Mouse (Mus musculus) lung, adult 18-20 months (tissue): Measurements from ENCODE around the gene Bahcc1.

ENCODE experiments used
- DNase-seq, 2 experiments: peaks; one replicate each; pipeline ENCODE4 v3.0.0; 2022; ENCODE audit warnings: mixed read lengths in 2 of 2

Gene Bahcc1

DNA sequence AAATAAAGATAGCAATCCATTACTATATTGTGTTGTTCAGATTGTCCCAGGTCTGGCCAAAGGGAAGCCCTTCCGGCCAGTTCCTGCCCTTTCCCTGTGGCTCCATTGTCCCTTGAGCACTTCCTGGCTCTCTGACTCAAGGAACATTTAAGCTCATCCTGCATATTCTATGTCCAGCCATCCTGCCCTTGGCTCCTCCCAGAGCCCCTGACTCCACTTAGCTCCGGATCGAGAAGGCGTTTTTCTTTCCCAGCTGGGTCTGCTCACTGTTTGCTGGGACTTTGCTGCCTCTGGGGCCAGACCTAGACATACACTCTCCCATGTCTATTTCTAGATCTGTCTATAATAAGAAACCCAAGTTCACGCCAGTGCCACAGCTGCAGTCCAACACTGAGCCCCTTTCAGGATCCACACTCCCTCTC, 26.1 kb upstream of the Bahcc1 start:
- DNase-seq: peak; percentile 33 to 61

DNA sequence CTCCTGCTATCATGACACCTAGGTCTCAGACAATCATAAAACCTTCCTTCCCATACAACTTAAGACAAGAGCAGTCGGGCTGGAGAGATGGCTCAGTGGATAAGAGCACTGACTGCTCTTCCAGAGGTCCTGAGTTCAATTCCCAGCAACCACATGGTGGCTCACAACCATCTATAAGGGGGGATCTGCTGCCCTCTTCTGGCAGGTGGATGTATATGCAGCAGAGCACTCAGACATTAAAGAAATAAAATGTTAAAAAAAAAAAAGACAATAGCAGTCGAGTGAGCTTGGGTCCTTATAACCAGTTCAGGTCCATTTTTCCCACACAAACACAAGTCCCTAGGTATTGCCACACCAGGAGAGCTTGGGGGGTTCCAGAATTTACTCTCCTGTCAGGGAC, 23.9 kb upstream of the Bahcc1 start:
- peak in 1 of 2 experiments; percentile 23 for DNase-seq

GRCm38 (mm10) chr11:120209462-120209861, 23.3 kb upstream of the Bahcc1 start:
- no peak for DNase-seq

GRCm38 (mm10) chr11:120215726-120216241, 17.0 kb upstream of the Bahcc1 start:
- peak in 1 of 2 experiments; percentile 50 for DNase-seq

DNA sequence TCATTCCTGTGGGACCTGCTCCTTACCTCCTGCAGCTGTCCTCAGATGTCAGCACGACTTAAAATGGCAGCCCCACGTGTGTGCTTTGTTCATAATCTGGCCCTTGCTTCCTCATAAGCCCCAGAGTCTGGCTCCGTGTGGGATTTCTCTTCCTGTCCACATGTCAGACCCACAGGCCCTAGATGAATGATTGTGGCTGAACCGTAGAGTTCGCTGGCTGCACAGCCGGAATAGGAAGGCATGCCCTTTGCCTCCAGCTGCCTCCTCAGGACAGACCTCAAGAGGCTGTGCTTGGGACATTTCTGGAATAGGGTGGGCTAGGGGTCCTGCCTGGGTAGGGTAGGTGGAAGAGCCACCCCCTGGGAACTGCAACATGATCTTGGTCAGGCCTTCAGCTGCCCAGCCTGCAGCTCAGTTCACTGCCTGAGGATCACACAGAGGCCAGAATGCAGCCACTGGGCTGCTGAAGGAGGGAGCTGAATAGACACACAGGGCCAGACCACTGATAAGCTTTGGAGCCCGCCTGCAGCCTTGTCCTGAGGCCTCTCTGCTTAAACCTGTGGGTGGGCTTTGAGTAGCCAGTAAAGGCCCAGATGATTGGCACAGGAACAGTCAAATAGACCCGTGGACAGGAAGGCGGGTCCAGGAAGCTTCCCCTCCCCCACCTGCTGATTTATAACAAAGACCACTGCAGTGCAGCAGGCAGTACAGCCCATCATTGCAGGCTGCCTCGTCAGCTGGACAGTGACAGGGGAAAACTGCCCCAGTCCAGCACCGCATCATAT, 16.0 kb upstream of the Bahcc1 start:
- DNase-seq: no peak

DNA sequence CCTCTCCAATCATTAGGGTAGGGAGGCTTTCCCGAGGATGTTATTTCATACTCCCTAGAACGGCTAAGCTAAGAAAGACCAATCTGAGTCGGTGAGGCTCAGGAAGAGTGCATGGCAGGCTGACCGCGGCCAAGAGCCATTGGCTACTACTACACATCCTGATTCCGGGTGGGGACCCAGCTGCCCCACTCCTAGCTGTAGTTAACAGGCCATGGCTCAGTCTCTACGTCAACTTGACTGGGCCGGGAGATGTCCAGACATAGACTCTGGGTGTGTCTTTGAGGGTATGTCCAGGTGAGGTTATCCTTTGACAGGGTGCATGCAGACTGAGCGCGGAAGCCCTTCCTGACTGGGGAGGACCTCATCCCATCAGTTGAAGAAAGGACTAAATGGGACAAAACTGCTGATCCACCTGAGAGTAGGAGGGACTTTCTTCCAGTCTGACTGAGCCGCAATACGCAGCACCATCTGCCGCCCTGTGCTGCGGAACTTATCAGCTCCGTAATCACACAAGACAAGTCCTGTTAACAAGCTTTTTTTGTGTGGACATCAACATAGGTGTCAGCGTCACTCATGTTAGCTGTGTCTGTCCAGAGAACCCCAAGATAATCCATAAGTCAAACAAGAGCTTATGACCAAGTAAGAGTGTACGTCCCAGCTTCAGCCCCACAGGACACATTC, 14.4 kb upstream of the Bahcc1 start:
- no peak for DNase-seq

GRCm38 (mm10) chr11:120218946-120219345, 13.8 kb upstream of the Bahcc1 start:
- DNase-seq: no peak

- peak in 1 of 2 experiments; percentile 71 for DNase-seq
Observed at GRCm38 (mm10) chr11:120219916-120220522, 12.7 kb upstream of the Bahcc1 start.

DNA sequence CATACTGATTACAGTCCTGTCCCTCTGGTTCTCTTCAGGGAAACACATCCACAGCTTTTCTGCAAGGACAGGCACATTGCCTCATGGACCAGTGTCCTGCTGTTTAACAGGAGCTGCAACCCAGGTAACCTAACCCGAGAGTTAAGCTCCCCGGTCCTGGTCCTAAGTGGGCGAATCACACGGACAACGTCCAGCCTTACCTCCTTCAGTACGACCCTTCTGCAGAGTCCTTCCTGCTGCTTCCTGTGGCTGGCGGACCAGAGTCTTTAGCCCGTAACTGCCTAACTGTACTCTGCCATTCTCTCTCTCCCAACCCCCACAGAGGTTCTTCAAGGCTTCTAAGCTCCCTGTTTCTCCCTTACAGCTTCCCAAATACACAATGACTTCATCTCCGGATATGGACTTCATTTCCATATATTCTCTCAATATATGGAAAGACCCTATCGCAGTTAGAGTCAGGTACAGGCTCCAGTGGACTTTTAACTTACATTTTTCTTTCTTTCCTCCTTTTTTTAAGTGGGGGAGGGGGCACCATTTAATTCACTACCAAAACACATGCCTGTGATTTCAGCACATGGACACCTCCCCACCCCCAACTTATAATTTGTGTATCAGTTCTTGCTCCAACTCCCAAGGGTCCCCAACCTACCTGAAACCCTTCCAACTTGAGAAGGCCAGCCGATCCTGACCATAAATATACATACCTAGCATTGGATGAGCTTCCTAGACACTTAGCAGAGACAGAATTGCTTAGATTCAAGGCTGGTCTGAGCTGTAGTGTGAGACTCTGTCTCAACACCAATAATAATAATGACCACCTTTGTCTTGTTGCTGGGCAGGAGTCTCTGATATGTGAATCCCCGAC, 11.6 kb upstream of the Bahcc1 start:
- DNase-seq: no peak

DNA sequence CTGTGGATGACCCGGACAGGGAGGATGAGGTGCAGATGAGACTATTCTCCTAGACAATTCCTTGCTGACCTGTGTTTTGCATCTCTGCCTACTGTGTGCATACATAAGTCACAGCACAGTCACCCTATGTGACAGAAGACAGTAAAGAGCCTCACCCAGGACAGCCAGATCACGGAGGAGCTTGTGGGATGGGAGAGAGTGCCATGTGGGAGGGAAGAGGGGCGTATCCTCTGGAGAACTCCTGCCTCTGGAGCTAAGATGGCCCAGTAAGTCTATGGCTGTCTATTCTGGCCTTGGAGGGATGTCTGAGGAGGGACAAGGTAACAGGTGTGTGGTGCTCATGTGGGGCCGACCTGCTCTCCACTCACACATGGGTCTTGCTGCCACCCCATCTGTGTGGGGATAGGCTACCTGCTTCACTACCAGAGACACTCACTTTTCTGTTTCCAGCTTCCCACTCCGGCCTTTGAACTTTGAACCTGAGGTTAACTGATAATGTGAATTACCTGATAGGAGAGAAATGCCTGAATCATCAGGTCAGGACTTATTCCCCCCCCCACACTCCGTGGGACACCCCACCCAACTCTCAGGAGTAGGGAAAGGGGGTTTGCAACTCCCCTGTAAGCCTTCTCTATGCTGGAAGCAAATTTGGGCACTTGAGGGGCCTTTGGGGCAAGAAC, 10.2 kb upstream of the Bahcc1 start:
- DNase-seq: no peak

GRCm38 (mm10) chr11:120223586-120224487, 8.9 kb upstream of the Bahcc1 start:
- no peak for DNase-seq

DNA sequence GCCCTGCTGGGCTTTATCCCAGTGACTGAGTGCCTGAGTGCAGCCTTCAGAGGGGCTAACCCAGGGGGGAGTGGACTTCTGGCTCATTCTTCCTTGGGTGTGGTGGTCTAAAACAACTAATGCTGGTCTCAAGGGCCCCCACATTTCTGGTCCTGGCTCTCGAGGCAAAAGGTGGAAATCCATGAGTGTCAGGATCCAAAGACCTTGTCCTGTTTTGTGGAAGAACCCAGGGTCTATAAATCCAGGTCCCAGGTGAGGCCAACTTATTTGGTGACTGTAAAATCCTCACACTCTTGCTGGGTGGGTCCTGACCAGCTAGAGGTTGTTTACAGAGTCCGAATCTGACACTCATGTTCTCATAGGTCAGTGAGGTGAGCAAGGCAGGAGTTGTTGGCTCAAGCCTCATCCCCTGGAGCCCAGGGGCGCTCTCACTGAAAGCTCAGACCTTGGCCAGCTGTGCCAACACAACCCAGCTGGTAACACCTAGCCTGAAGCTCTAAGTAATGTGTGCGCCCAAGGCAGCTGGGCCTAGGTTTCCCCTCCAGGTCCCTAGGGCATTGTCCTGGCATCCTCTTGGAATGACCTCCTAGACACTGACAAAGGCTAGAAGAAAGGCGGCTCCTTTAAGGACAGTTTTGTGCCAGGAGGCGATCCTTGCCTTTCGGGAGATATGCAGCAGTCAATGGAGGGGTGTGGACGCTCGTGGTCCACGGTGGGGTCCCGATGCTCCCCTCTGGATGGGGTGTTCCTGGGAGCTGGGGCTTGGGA, 8.1 kb upstream of the Bahcc1 start:
- no peak for DNase-seq

DNA sequence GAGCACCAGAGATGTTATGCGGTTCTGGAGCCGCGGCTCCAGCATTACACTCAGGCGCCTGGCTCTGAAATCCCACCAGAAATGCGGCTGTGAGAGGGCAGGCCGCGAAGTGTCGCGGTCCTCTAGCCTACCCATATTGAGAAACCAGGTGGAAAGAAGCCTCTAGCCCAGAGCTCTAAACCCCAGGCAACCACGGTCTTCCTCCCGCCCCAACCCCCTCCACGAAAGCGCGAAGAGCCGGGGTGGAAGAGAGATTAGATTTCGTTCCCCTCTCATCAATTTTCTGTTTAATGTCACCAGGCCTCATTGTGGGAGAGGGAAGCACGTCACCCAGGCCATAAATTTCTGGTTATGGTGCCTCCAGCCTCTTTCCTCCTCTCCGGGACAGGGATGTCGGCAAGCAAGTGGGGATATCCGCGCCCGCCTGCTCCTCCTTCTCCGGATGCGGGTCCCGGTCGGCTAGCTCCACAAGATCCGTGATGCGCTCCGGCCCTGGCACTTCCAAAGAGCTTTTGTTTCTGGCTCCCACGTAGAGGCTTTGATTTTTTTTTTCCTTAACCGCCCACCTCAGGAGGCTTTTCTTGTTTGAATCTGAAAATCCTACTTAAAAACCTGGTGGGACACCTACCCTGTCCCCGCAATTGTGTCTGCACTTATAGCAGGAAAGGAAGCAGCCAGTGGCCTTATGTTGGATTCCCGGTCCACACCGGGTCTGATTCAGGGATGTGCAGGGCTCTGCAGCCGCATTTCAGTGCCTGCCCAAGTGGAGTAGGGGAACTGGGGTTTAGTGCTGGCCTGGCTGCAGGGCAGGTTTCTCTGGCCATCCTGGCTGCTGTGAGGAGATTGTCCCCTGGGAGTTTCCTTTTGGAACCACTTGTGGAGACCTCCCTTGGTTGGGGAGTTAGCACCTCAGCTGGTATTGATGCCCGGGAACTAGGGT, 7.2 kb upstream of the Bahcc1 start:
- DNase-seq: no peak

DNA sequence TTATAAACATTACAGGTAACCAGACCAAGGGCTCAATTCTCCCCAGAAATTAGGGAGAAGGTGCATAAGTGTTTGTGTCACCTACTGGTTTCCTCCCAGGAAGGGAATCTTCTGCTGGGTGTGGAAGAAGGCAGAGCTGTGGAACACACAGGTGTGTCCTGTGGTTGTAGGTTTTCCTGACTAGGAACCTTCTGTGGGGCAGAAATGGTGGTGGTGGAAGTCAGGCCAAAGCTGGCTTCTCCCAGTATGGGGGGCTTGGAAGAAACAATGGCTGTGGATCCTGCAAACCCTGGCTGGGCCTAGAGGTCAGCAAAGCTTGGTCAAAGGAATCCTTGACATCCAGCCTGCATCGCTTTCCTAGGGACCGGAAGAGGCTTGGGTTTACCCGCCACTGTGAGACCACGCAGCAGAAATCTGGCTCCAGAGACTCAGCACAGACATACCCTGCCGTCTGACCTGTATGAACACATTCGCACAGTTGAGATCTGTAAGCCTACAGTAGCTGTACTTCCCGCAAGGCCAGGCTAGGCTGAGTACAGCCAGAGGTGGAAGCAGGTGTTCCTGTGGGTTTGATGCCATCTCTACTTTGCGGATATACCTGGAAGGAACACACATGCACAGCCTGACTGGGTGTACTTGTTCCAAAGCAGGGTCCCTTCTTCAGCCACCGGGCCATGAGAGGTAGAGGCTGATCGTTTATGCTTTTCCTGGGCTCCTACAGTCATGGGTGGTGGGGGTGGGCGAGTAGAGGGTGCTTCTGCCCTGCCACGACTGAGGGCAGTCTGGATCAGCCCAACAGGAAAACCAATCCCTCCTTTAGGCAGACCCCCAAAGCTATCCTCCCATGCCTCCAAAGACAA, 6.1 kb upstream of the Bahcc1 start:
- DNase-seq: no peak

DNA sequence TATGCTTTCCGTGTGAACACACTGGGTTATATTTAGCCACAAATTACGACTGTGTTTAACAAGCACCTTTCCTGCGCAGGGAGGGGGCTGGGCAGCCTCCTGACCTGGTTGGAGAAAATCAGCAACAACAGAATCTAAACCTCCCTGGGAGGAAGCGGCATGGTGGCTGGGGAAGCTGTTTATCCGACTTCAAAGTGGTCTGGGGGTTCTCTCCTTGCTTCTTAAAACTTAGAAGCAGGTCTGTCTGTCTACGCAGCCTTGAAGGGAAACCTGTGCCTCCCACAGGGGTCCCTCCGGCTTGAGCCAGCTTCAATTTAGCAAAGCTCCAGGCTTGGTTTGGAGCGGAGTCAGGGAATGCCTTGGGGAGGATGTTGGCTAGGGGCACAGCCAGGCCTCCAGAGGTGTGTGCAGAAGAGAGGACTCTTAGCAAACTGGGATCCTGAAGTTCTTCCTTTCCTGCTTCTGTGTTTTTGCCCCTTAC, 5.1 kb upstream of the Bahcc1 start:
- DNase-seq: no peak

- DNase-seq: no peak
Observed at GRCm38 (mm10) chr11:120228116-120228890, 4.4 kb upstream of the Bahcc1 start.

DNA sequence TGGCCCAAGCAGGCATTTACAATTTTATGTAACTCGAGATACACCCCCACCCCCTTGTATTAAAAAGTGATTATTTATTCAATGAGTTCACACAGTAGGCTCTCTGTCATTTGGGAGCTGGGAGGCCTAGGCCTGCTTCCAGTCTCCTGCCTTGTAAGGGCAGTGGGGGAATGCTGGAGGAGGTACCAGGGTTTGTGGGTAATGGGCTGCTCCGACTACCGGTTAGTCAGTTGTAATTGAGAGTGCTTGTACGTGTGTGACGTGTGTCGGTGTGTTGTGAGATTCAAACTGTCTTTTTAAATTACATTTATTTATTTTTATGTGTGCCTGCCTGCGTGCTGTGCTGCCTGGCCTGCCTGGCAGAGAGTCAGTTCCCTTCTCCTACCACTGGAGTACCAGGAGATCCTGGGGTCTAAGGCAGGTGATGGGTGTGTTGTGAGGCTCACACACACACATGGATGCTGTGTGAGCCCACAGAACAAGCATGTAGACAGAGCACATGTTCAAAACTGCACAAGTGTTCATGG, 3.8 kb upstream of the Bahcc1 start:
- no peak for DNase-seq
